Mouse (Mus musculus): ENCODE measurements at regions not wholly inside any gene's neighbourhood (a gene's known extent, or its start where the extent isn't known, plus 50 kb on each side); places are given as distances from the start of the nearest gene placed in this dataset.
A peak's percentile ranks its signal among the peaks of the same experiment; 100 is the strongest.

- Histone ChIP-seq H3K4me1 (replicated peaks) (no peaks in the 10 kb centered on the region), H3K4me3 (no peak overlapping the region), H3K4me2 (no peak overlapping the region), H3K27ac (no peak overlapping the region), H3K36me3 (no peaks in the 10 kb centered on the region), H3K9ac (no peak overlapping the region), H3K9me3 (replicated peaks) (no peaks in the 10 kb centered on the region), H3K27me3 (no peaks in the 10 kb centered on the region)
- ATAC-seq (replicated peaks; ENCODE audit: insufficient number of reproducible peaks, insufficient read depth, low FRiP score, low read depth), result no peak
- WGBS, result 67% methylated on average over 2 of the region's 2 CpGs
These were observed 459.0 kb upstream of the Pou3f3 start for GRCm38 (mm10) chr1:42236466-42237010.

DNA sequence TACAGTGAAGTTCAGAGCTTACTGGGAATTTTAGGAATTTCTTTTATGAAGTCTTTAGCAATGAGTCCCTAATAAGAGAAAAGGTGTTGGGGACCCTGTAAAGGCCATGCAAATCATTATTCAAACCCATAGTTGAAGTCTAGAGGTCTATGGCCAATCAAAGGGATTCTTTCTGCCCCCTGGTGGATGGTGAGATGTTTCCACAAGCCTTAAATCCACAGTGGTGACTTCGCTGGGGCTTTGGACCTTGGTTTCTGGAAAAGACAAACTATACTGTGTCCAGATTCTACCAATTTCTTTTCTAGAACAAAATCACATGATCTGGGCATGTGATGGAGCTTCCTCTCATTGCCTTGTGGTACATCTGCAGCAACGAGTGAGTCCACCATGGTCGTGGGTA lies 457.2 kb upstream of the Pou3f3 start:
- H3K36me3 ChIP-seq, result no peaks in the 10 kb centered on the region
- WGBS, result 75% methylated on average over 3 of the region's 3 CpGs
- no peaks in the 10 kb centered on the region for H3K27me3 ChIP-seq
- no peak overlapping the region for H3K4me3 ChIP-seq
- no peak overlapping the region for H3K27ac ChIP-seq
- ATAC-seq (replicated peaks; ENCODE audit: insufficient number of reproducible peaks, insufficient read depth, low FRiP score, low read depth), result no peak
- H3K4me2 ChIP-seq, result no peak overlapping the region
- H3K9ac ChIP-seq, result no peak overlapping the region
- H3K9me3 ChIP-seq (replicated peaks), result no peaks in the 10 kb centered on the region
- H3K4me1 ChIP-seq (replicated peaks), result no peaks in the 10 kb centered on the region

DNA sequence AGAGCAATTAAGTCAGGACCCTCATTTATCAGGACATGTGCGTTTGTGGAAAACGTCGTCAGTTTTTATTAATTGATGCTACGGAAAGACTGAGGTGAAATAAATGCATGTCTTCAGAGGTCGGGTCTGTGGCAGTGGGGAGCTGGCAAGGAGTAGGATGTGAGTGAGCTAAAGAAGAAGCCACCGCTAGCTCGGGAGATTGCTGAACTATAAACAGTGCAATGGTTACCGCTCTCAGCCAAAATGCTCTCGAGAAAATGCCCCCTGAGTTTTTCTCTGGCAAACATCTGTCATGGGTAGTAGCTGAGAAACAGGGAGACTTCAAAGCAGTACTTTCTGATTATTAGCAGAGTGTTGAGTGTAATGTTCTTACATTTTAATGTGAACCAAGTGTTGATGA lies 454.4 kb upstream of the Pou3f3 start:
- no peaks in the 10 kb centered on the region for H3K4me1 ChIP-seq (replicated peaks)
- H3K27me3 ChIP-seq, result no peaks in the 10 kb centered on the region
- no peaks in the 10 kb centered on the region for H3K36me3 ChIP-seq
- WGBS, result 60% methylated on average over 9 of the region's 9 CpGs
- H3K4me2 ChIP-seq, result no peak overlapping the region
- no peaks in the 10 kb centered on the region for H3K9me3 ChIP-seq (replicated peaks)
- no peak overlapping the region for H3K27ac ChIP-seq
- ATAC-seq (replicated peaks; ENCODE audit: insufficient number of reproducible peaks, insufficient read depth, low FRiP score, low read depth), result no peak
- no peak overlapping the region for H3K4me3 ChIP-seq
- no peak overlapping the region for H3K9ac ChIP-seq

- Histone ChIP-seq H3K4me1 (replicated peaks) (no peaks in the 10 kb centered on the region), H3K9ac (no peak overlapping the region), H3K4me3 (no peak overlapping the region), H3K27ac (no peak overlapping the region), H3K27me3 (no peaks in the 10 kb centered on the region), H3K9me3 (replicated peaks) (no peaks in the 10 kb centered on the region), H3K4me2 (no peak overlapping the region), H3K36me3 (no peaks in the 10 kb centered on the region)
- WGBS, result 87% methylated on average over 11 of the region's 11 CpGs
- no peak for ATAC-seq (replicated peaks; ENCODE audit: insufficient number of reproducible peaks, insufficient read depth, low FRiP score, low read depth)
These were observed 453.9 kb upstream of the Pou3f3 start for GRCm38 (mm10) chr1:42241601-42242220.

GRCm38 (mm10) chr1:42242586-42243457 lies 452.7 kb upstream of the Pou3f3 start:
- Histone ChIP-seq H3K9ac (no peak overlapping the region), H3K36me3 (no peaks in the 10 kb centered on the region), H3K4me3 (no peak overlapping the region), H3K4me1 (replicated peaks) (no peaks in the 10 kb centered on the region), H3K27me3 (no peaks in the 10 kb centered on the region), H3K9me3 (replicated peaks) (no peaks in the 10 kb centered on the region), H3K4me2 (peak overlapping the region; percentile 45; the same call in 1 of the 2 replicates), H3K27ac (no peak overlapping the region)
- no peak for ATAC-seq (replicated peaks; ENCODE audit: insufficient number of reproducible peaks, insufficient read depth, low FRiP score, low read depth)
- 65% methylated on average over 15 of the region's 15 CpGs for WGBS

- H3K27ac ChIP-seq, result no peak overlapping the region
- H3K27me3 ChIP-seq, result no peaks in the 10 kb centered on the region
- 35% methylated on average over 5 of the region's 5 CpGs for WGBS
- H3K4me1 ChIP-seq (replicated peaks), result no peaks in the 10 kb centered on the region
- no peak overlapping the region for H3K9ac ChIP-seq
- H3K4me2 ChIP-seq, result peak overlapping the region; percentile 45
- no peak overlapping the region for H3K4me3 ChIP-seq
- H3K9me3 ChIP-seq (replicated peaks), result no peaks in the 10 kb centered on the region
- H3K36me3 ChIP-seq, result no peaks in the 10 kb centered on the region
- no peak for ATAC-seq (replicated peaks; ENCODE audit: insufficient number of reproducible peaks, insufficient read depth, low FRiP score, low read depth)
These were observed 452.1 kb upstream of the Pou3f3 start for GRCm38 (mm10) chr1:42243458-42243855.

GRCm38 (mm10) chr1:42243878-42244277 lies 451.7 kb upstream of the Pou3f3 start:
- Histone ChIP-seq H3K9ac (no peak overlapping the region), H3K27me3 (no peaks in the 10 kb centered on the region), H3K27ac (no peak overlapping the region), H3K36me3 (no peaks in the 10 kb centered on the region), H3K4me3 (no peak overlapping the region), H3K4me1 (replicated peaks) (no peaks in the 10 kb centered on the region), H3K4me2 (peak overlapping the region; percentile 45), H3K9me3 (replicated peaks) (no peaks in the 10 kb centered on the region)
- ATAC-seq (replicated peaks; ENCODE audit: insufficient number of reproducible peaks, insufficient read depth, low FRiP score, low read depth), result no peak
- WGBS, result 16% methylated on average over 14 of the region's 14 CpGs

GRCm38 (mm10) chr1:42252386-42252785 lies 443.2 kb upstream of the Pou3f3 start:
- Histone ChIP-seq H3K4me1 (replicated peaks) (no peaks in the 10 kb centered on the region), H3K27ac (no peak overlapping the region), H3K4me3 (no peak overlapping the region), H3K27me3 (no peaks in the 10 kb centered on the region), H3K9me3 (replicated peaks) (no peaks in the 10 kb centered on the region), H3K36me3 (no peaks in the 10 kb centered on the region), H3K4me2 (no peak overlapping the region), H3K9ac (no peak overlapping the region)
- WGBS, result 74% methylated on average over 3 of the region's 3 CpGs
- ATAC-seq (replicated peaks; ENCODE audit: insufficient number of reproducible peaks, insufficient read depth, low FRiP score, low read depth), result no peak

- Histone ChIP-seq H3K4me3 (no peak overlapping the region), H3K4me1 (replicated peaks) (no peaks in the 10 kb centered on the region; the same call in 1 of the 2 replicates), H3K9ac (no peak overlapping the region), H3K27ac (no peak overlapping the region), H3K27me3 (no peaks in the 10 kb centered on the region), H3K4me2 (no peak overlapping the region), H3K9me3 (replicated peaks) (no peaks in the 10 kb centered on the region), H3K36me3 (no peaks in the 10 kb centered on the region)
- ATAC-seq (replicated peaks; ENCODE audit: insufficient number of reproducible peaks, insufficient read depth, low FRiP score, low read depth), result no peak
- WGBS, result 82% methylated on average over 3 of the region's 3 CpGs
These were observed 441.8 kb upstream of the Pou3f3 start for GRCm38 (mm10) chr1:42253786-42254185.

DNA sequence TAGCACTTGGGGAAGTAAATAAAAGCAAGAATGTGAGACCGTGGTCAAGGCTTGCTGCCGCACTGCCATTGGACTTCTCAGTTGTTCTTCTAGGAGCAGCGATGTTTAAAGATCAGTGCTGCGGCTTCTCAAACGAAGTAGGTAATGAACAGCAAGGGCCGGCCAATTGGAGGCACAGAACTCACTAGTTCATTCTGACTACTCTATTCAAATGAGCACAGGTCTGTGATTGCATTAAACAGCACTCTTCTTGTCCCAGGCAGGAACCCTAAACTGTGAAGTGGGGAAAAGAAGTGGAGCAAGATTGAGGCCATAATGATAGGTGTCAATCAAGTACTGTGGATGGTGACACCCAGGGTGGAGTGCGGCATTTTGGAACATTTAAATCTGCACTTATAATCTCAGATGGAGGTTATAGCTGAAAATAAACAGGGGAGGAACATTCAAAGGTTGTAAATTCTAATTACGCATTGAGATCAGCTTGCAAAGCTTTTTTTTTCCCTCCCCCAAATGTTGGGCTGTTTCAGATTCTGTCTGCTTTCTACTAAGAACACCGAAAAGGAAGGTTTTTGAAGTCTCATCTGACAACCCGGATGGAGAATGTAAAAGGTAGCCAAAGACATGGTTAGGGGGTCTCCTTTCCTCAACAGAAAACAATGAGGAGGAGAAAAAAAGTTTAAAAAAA lies 438.5 kb upstream of the Pou3f3 start:
- H3K9me3 ChIP-seq (replicated peaks), result no peaks in the 10 kb centered on the region
- no peak overlapping the region for H3K4me3 ChIP-seq
- no peak for ATAC-seq (replicated peaks; ENCODE audit: insufficient number of reproducible peaks, insufficient read depth, low FRiP score, low read depth)
- H3K27ac ChIP-seq, result no peak overlapping the region
- WGBS, result 84% methylated on average over 10 of the region's 10 CpGs
- no peak overlapping the region for H3K4me2 ChIP-seq
- H3K9ac ChIP-seq, result no peak overlapping the region
- no peaks in the 10 kb centered on the region for H3K36me3 ChIP-seq
- H3K4me1 ChIP-seq (replicated peaks), result peaks cover 5% of the 10 kb centered on the region; the same call in 1 of the 2 replicates
- no peaks in the 10 kb centered on the region for H3K27me3 ChIP-seq

- Histone ChIP-seq H3K9ac (no peak overlapping the region), H3K27ac (no peak overlapping the region), H3K27me3 (no peaks in the 10 kb centered on the region), H3K4me2 (peak overlapping the region; percentile 43), H3K4me1 (replicated peaks) (peaks cover 5% of the 10 kb centered on the region; the same call in 1 of the 2 replicates), H3K36me3 (no peaks in the 10 kb centered on the region), H3K9me3 (replicated peaks) (no peaks in the 10 kb centered on the region), H3K4me3 (no peak overlapping the region)
- no peak for ATAC-seq (replicated peaks; ENCODE audit: insufficient number of reproducible peaks, insufficient read depth, low FRiP score, low read depth)
- WGBS, result 38% methylated on average over 19 of the region's 19 CpGs
These were observed 437.6 kb upstream of the Pou3f3 start for GRCm38 (mm10) chr1:42257801-42258593.
